Mouse (Mus musculus) right cerebral cortex, postnatal 36 days (tissue): ENCODE data around the gene Gba2.
A peak's percentile ranks its signal among the peaks of the same experiment; 100 is the strongest.

Experiments used
- DNase-seq, 2 experiments: peaks; one replicate each; pipeline ENCODE4 v3.0.0; 2022; ENCODE audit warnings: low spot score in 2 of 2, mixed read lengths in 1 of 2

Gene Gba2

GRCm38 (mm10) chr4:43581381-43581780 is 2.7 kb upstream of the Gba2 start:
- DNase-seq = no peak

GRCm38 (mm10) chr4:43580721-43581120 is 2.0 kb upstream of the Gba2 start:
- DNase-seq = no peak

GRCm38 (mm10) chr4:43579731-43580130 is 1.1 kb upstream of the Gba2 start:
- DNase-seq = no peak

DNA sequence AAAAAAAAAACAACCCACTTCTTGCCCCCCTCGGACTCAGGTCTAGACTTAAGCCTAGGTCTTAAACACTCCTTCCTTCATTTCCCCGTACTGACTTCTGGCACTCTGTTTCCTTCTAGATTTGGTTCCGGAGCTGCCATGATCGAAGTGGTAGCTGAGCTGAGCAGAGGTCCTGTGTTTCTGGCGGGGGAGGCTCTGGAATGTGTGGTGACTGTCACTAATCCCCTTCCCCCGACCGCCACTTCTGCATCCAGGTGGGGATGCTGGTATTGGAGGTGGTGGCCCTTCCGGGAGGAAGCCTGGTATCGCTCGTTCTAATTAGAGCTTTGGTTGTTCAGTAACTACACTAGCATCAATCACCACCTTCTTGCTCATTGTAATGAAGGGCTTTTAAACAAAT is 583 bp upstream of the Gba2 start:
- DNase-seq = no peak

- no peak for DNase-seq
Observed at GRCm38 (mm10) chr4:43577237-43577881, 1.3 kb downstream of the Gba2 start.

DNA sequence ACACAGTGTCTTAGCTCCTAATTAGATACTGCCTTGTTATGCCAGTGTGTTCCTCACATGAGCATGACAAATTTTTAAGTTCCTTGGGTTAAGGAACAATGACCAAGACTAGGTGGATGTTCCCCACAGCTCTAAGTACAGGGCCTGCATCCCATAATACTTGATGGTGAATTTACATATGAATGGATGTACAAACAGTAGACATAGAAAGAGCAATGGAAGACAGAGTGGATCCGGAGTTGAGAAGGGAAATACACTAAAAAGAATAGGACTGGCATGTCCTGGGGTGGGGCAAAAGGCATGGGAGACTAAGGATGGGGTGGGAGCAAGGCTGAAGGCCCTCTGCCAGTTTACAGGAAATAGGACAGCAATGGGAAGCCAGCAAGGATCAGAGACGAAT is 3.3 kb downstream of the Gba2 start:
- no peak for DNase-seq

DNA sequence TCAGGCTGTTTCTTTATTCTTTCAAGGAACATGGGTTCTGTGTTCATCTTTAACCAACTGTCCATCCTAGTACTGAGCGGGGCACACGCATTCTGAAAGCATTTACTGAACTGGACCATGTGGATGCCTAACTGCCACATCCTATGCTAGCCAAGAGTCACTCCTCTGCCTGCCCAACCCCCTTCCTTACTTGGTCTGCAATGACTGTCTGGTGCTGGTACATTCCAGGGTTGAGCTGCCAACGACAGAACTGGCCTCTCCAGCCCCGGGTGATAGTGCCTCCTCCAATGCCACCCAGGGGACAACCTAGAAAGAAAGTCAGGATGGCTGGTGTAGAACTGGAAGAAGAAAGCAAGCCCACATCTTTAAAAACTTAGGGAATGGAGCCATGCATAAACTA is 5.1 kb downstream of the Gba2 start:
- no peak for DNase-seq

- no peak for DNase-seq
Observed at GRCm38 (mm10) chr4:43571395-43572045, 7.2 kb downstream of the Gba2 start.

GRCm38 (mm10) chr4:43567140-43567539 is 11.5 kb downstream of the Gba2 start:
- no peak for DNase-seq

DNA sequence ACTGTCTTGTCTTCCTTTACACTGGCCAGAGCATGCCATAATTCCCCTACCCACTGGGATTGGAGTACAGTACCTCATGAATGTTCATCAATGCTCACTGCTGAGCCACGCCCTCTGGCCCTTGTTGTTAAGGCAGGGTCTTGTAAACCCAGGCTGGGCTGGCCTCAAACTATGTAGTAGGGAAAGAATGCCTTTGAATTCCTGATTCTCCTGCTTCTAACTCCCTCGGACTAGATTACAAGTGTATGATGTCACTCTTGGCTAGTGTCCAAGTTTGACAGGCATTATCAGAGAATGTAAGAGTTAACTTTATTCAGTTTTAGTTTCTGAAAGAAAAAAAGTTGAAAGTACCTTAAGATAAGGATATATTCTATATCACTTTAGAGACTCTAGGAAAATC is 14.4 kb downstream of the Gba2 start:
- DNase-seq = no peak

- DNase-seq = no peak
Observed at GRCm38 (mm10) chr4:43563601-43563875, 15.1 kb downstream of the Gba2 start.

- DNase-seq = no peak
Observed at GRCm38 (mm10) chr4:43562769-43563600, 15.7 kb downstream of the Gba2 start.

GRCm38 (mm10) chr4:43561997-43562768 is 16.5 kb downstream of the Gba2 start, which contains the start of the genes Creb3 and Tln1:
TSS of gene Creb3 (plus strand) at chr4:43562332.
TSS of gene Tln1 (minus strand) at chr4:43562691.
- DNase-seq = peak; percentile 96 to 97

DNA sequence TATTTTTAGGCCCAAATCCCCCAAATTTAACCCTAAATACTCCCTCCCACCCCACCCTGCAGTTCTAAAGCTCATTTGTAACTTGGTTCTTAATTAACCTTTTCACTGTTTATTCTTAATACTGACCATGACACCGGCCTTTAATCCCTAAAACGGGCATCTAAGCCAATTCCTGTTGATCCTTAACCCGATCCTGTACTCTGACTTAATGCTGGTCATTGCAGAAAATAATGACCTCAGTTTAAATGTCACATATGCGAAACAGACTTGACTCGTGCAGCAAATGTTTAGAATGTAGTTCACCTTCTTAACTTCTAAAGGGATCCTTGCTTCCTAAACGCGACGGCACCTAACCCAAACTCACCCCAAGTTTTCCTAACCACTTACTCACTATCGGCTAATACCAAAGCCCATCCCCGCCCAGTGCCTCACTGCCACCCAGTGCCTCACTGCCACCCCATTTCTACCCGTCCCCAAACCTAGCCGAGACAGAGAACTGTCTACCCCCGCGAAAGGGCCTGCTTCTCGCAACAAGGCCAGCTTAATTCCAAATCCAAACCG is 17.2 kb downstream of the Gba2 start:
- DNase-seq = peak in 1 of 2 experiments; percentile 26

GRCm38 (mm10) chr4:43560976-43561375 is 17.7 kb downstream of the Gba2 start:
- no peak for DNase-seq

- peak in 1 of 2 experiments; percentile 22 for DNase-seq
Observed at GRCm38 (mm10) chr4:43560243-43560611, 18.4 kb downstream of the Gba2 start.

DNA sequence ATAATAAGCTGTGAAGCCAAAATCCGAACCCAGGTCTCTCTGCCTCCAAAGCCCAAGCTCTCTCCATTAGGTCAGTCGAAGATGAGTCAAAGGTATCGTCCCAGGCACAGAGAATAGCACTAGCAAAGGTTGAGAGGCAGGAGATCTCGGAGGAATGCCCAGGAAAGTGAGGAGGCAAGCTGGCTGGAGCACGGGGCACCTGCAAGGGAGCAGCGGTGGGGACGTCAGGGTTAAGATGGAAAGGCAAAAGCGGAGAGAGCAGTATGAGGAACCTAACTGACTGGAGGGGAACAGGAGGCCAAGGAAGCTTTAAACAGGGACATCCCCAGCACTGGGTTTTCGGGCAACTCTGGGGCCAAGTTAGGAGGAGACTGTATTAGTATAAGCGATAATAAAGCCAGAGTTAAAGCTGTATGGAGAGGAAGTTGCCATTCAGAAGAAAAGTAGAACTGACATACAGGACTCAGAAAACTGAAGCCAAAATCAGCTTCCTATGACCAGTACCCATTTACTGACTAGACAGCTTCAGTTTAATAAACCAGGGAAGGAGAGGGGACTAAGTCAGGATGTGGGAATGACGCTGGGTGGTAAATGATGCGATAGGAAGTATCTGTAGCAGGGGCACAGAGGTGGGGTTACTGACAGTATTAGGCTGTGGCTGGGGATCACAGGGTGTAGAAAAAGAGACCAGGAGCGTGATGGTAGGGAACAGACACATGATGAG is 19.0 kb downstream of the Gba2 start:
- DNase-seq = no peak

DNA sequence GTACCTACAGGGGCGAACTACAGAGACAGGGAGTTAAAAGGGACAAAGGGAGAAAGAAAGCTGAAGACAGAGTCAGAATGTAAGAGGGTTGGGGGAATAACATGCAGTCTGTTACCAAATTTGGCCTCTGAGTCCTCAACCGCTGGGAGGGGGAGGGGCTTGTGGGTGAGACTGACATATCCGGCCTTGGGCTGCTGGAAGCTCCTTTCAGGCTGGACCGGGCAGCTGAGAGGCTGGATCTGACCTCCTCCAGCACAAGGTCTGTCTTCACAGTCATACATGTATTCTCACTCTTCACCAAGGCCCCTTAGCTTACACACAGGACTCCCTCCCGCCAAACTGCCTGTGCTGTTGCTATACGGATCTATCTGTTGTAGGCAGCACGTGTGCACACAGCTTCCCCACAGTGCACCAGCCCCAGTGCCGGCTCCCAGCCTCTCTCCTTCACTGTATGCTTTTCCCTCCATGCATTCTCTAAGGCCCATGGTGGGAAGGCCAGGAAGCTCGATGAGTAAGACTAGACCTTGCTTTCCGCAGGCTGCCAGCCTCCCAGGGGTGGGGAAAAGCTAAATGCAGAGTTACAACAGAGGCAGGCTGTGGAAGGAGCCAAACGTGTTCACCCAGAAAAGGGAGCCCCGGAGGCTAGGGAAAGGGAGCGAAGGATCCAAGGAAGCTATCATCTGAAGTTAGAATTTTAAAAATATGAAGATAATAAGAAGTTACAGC is 19.9 kb downstream of the Gba2 start:
- no peak for DNase-seq

- no peak for DNase-seq
Observed at GRCm38 (mm10) chr4:43558028-43558630, 20.5 kb downstream of the Gba2 start.

GRCm38 (mm10) chr4:43555926-43556325 is 22.7 kb downstream of the Gba2 start:
- no peak for DNase-seq
